Mouse (Mus musculus) megakaryocyte, embryonic 14.5 days (primary cell): ENCODE results near the gene S100a1.

Experiments
- FLI1 ChIP-seq: IDR thresholded peaks from 2 replicates; pipeline ENCODE4 v1.6.1; 2012; ENCODE audit warnings: low read length, inconsistent platforms, mixed read lengths
- GATA1 ChIP-seq: IDR thresholded peaks from 3 replicates; pipeline ENCODE4 v1.6.1; 2012; ENCODE audit warnings: mixed read lengths, low read length, inconsistent platforms, borderline replicate concordance

DNA sequence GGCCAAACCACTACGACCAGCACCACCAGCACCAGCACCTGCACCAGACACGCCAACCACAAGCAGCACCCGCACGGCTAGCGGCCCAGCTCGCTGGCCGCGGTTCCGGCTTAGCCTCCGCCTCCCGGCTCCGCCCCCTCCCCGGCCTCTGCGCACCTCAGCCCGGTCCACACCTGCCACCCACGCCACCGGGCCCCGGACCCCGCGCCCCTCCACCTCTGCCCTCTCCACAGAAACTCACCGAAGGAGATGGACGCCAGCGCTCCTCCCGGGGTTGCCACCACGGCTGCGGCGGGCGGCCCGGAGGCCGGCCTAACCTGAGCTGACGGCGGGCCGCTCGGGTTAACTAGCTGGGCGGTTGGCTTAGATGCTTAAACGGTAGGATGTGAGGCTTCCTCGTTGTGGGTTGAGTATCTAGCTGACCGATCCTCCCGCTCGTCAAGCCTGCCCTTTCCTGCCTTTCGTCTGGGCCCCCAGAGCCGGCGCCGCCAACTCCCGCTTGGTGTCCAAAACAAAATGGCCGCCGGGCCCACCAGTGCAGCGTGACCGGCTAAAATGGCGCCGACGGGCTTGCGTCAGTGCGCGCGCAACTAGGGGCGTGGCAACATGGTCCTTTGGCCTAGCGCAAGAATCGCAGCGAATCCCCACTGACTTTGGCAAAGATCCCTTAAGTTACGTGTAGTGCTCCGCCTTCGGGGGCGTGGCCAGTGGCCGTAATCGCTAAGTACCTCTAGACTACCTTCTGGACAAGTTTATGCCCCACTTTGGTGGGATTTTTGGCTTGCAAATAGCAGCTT lies 5.0 kb downstream of the S100a1 start, which contains the start of gene Chtop:
- TF ChIP-seq GATA1, result no peak
- TF ChIP-seq FLI1, result no peak
